Mouse (Mus musculus) urinary bladder, adult 2 months (tissue): ENCODE results near the gene Col27a1. TPM values are rescaled to one million over a fixed set of nuclear protein-coding genes. Genes with fewer than 3 reads are reported as not detected.

Experiments used
- DNase-seq: peaks from one replicate; pipeline ENCODE4 v3.0.0; 2022; ENCODE audit warnings: low spot score
- polyA plus RNA-seq: library from polyadenylated mRNA; depleted of rRNA; stranded (reverse); fragments of >200 nt; gene quantifications from 2 replicates; pipeline ENCODE4 v1.2.3, GENCODE M21; 2012; rRNA removed

The Col27a1 gene
- 12.3 and 13.3 TPM in 2 replicates for polyA plus RNA-seq

GRCm38 (mm10) chr4:63213907-63214621, at the start of gene Col27a1:
TSS of gene Col27a1 (plus strand) at chr4:63214004.
- DNase-seq = no peak

GRCm38 (mm10) chr4:63165636-63166035, 48.2 kb upstream of the Col27a1 start:
- DNase-seq = no peak

- no peak for DNase-seq
Observed at GRCm38 (mm10) chr4:63166323-63166722, 47.5 kb upstream of the Col27a1 start.

- DNase-seq = no peak
Observed at GRCm38 (mm10) chr4:63170061-63170460, 43.7 kb upstream of the Col27a1 start.

- no peak for DNase-seq
Observed at GRCm38 (mm10) chr4:63171122-63171521, 42.7 kb upstream of the Col27a1 start.

- DNase-seq = no peak
Observed at GRCm38 (mm10) chr4:63171969-63172685, 41.7 kb upstream of the Col27a1 start, which contains the start of gene Kif12. TSS of gene Kif12 (minus strand) at chr4:63172131.

- DNase-seq = no peak
Observed at GRCm38 (mm10) chr4:63181556-63181955, 32.2 kb upstream of the Col27a1 start.

GRCm38 (mm10) chr4:63186281-63186870, 27.4 kb upstream of the Col27a1 start:
- no peak for DNase-seq

GRCm38 (mm10) chr4:63191641-63192040, 22.2 kb upstream of the Col27a1 start:
- DNase-seq = no peak

- no peak for DNase-seq
Observed at GRCm38 (mm10) chr4:63194366-63194765, 19.4 kb upstream of the Col27a1 start.

- DNase-seq = no peak
Observed at GRCm38 (mm10) chr4:63199366-63199765, 14.4 kb upstream of the Col27a1 start.

GRCm38 (mm10) chr4:63203874-63204273, 9.9 kb upstream of the Col27a1 start:
- no peak for DNase-seq

GRCm38 (mm10) chr4:63205583-63205982, 8.2 kb upstream of the Col27a1 start:
- DNase-seq = no peak

- DNase-seq = peak; percentile 60
Observed at GRCm38 (mm10) chr4:63215185-63215992, 1.6 kb downstream of the Col27a1 start.

GRCm38 (mm10) chr4:63215993-63216531, 2.3 kb downstream of the Col27a1 start:
- no peak for DNase-seq

GRCm38 (mm10) chr4:63216566-63216965, 2.8 kb downstream of the Col27a1 start:
- DNase-seq = no peak

- DNase-seq = no peak
Observed at GRCm38 (mm10) chr4:63217513-63217912, 3.7 kb downstream of the Col27a1 start.

GRCm38 (mm10) chr4:63219059-63219458, 5.3 kb downstream of the Col27a1 start:
- no peak for DNase-seq

GRCm38 (mm10) chr4:63219635-63220034, 5.8 kb downstream of the Col27a1 start:
- no peak for DNase-seq

- DNase-seq = no peak
Observed at GRCm38 (mm10) chr4:63221096-63221958, 7.5 kb downstream of the Col27a1 start.

- no peak for DNase-seq
Observed at GRCm38 (mm10) chr4:63222246-63222645, 8.4 kb downstream of the Col27a1 start.
